Mouse (Mus musculus) CH12.LX (cell line): ENCODE measurements at regions not wholly inside any gene's neighbourhood (a gene's known extent, or its start where the extent isn't known, plus 50 kb on each side); places are given as distances from the start of the nearest gene placed in this dataset.

Experiments used
- DNase-seq: peaks from one replicate; pipeline ENCODE4 v3.0.0-alpha.2; 2013; ENCODE audit errors: extremely low read depth
- H3K27ac ChIP-seq: 2 replicates; pipeline ENCODE4 v1.5.1; 2012; ENCODE audit warnings: low read depth, mild to moderate bottlenecking, control low read depth, moderate library complexity; ENCODE audit not compliant: insufficient read depth
- H3K27me3 ChIP-seq: replicated peaks from 2 replicates; pipeline ENCODE3; 2012; ENCODE audit warnings: inconsistent platforms
- H3K36me3 ChIP-seq, 2 experiments: replicated peaks in 1 of 2; 2 replicates each; pipeline versions ENCODE3 to v1.6.1; 2012; ENCODE audit warnings: inconsistent platforms in 1 of 2, low read length in 1 of 2, mild to moderate bottlenecking in 1 of 2, mixed read lengths in 1 of 2, moderate library complexity in 1 of 2; ENCODE audit not compliant: control insufficient read depth in 1 of 2, insufficient read depth in 1 of 2
- H3K4me1 ChIP-seq, 2 experiments: 2 replicates each; pipeline ENCODE4 v1.6.1; 2012; ENCODE audit warnings: inconsistent platforms in 1 of 2, moderate library complexity in 1 of 2; ENCODE audit not compliant: insufficient read depth in 2 of 2, control insufficient read depth in 1 of 2
- H3K4me2 ChIP-seq: 2 replicates; pipeline ENCODE4 v1.6.1; 2012; ENCODE audit warnings: low read depth, mild to moderate bottlenecking, control low read depth; ENCODE audit not compliant: poor library complexity, insufficient read depth, severe bottlenecking
- H3K4me3 ChIP-seq, 3 experiments: fragments of 150-350 bp in 1 of 3; sonication (generic) in 1 of 3; replicated peaks in 1 of 3; 2 replicates each; pipeline versions ENCODE3 to v1.5.1; 2011 to 2012; ENCODE audit warnings: low read depth in 2 of 3, low read length in 2 of 3, mild to moderate bottlenecking in 2 of 3, moderate library complexity in 2 of 3, control low read depth in 1 of 3, improper control_type of control experiment in 1 of 3, inconsistent platforms in 1 of 3, mixed read lengths in 1 of 3; ENCODE audit not compliant: poor library complexity in 1 of 3
- H3K79me2 ChIP-seq: replicated peaks from 2 replicates; pipeline ENCODE4 v1.6.1; 2012; ENCODE audit warnings: mild to moderate bottlenecking, moderate library complexity; ENCODE audit not compliant: control insufficient read depth, poor library complexity, insufficient read depth, severe bottlenecking; ENCODE audit errors: extremely low read depth
- H3K9ac ChIP-seq: 2 replicates; pipeline ENCODE4 v1.6.1; 2012; ENCODE audit warnings: low read depth, mild to moderate bottlenecking, control low read depth, moderate library complexity; ENCODE audit not compliant: insufficient read depth
- H3K9me3 ChIP-seq: replicated peaks from 2 replicates; pipeline ENCODE3; 2012; ENCODE audit warnings: low read length, inconsistent platforms, mixed read lengths
- BHLHE40 ChIP-seq: IDR thresholded peaks from 2 replicates; pipeline ENCODE4 v1.6.1; 2011; ENCODE audit warnings: mild to moderate bottlenecking, low read depth, low read length, improper control_type of control experiment
- CHD1 ChIP-seq: IDR thresholded peaks from 2 replicates; pipeline ENCODE4 v1.6.1; 2012; ENCODE audit warnings: low read depth, low read length, improper control_type of control experiment, inconsistent platforms
- CHD2 ChIP-seq: IDR thresholded peaks from 2 replicates; pipeline ENCODE4 v1.6.1; 2011; ENCODE audit warnings: low read length, improper control_type of control experiment
- E2F4 ChIP-seq: IDR thresholded peaks from 2 replicates; pipeline ENCODE4 v1.6.1; 2011; ENCODE audit warnings: low read depth, low read length, improper control_type of control experiment; ENCODE audit not compliant: insufficient replicate concordance
- ELF1 ChIP-seq: IDR thresholded peaks from 2 replicates; pipeline ENCODE4 v1.6.1; 2014; ENCODE audit warnings: low read depth, mild to moderate bottlenecking, inconsistent platforms, low read length, improper control_type of control experiment
- ETS1 ChIP-seq: conservative IDR thresholded peaks from 2 replicates; pipeline ENCODE4 v1.6.1; 2012; ENCODE audit warnings: low read depth, mild to moderate bottlenecking, inconsistent platforms, low read length, improper control_type of control experiment, moderate library complexity
- IRF4 ChIP-seq: IDR thresholded peaks from 2 replicates; pipeline ENCODE4 v1.6.1; 2014; ENCODE audit warnings: low read depth, mild to moderate bottlenecking, inconsistent platforms, low read length, improper control_type of control experiment
- JUN ChIP-seq: IDR thresholded peaks from 2 replicates; pipeline ENCODE4 v1.6.1; 2011; ENCODE audit warnings: low read depth, mild to moderate bottlenecking, low read length, improper control_type of control experiment, moderate library complexity; ENCODE audit not compliant: insufficient read depth
- KAT2A ChIP-seq: IDR thresholded peaks from 2 replicates; pipeline ENCODE4 v1.6.1; 2012; ENCODE audit warnings: low read length, improper control_type of control experiment, inconsistent platforms; ENCODE audit not compliant: insufficient replicate concordance
- MAX ChIP-seq: IDR thresholded peaks from 2 replicates; pipeline ENCODE4 v1.6.1; 2011; ENCODE audit warnings: low read length, improper control_type of control experiment
- MYC ChIP-seq: IDR thresholded peaks from 2 replicates; pipeline ENCODE4 v1.6.1; 2011; ENCODE audit warnings: low read depth, mild to moderate bottlenecking, improper control_type of control experiment, low read length
- NRF1 ChIP-seq: IDR thresholded peaks from 2 replicates; pipeline ENCODE4 v1.6.1; 2014; ENCODE audit warnings: low read depth, mild to moderate bottlenecking, inconsistent platforms, low read length, improper control_type of control experiment, moderate library complexity
- PAX5 ChIP-seq: IDR thresholded peaks from 2 replicates; pipeline ENCODE4 v1.6.1; 2012; ENCODE audit warnings: low read length, inconsistent platforms, mixed read lengths
- POLR2A ChIP-seq: IDR thresholded peaks from 2 replicates; pipeline ENCODE4 v1.6.1; 2011; ENCODE audit warnings: low read depth, mild to moderate bottlenecking, improper control_type of control experiment, low read length
- RAD21 ChIP-seq: IDR thresholded peaks from 2 replicates; pipeline ENCODE4 v1.6.1; 2011; ENCODE audit warnings: low read depth, mild to moderate bottlenecking, low read length, improper control_type of control experiment, moderate library complexity
- UBTF ChIP-seq: IDR thresholded peaks from 2 replicates; pipeline ENCODE4 v1.6.1; 2012; ENCODE audit warnings: low read depth, mild to moderate bottlenecking, inconsistent platforms, low read length, improper control_type of control experiment, moderate library complexity
- USF2 ChIP-seq: conservative IDR thresholded peaks from 2 replicates; pipeline ENCODE4 v1.6.1; 2011; ENCODE audit warnings: low read depth, low read length, improper control_type of control experiment
- ZKSCAN1 ChIP-seq: IDR thresholded peaks from 2 replicates; pipeline ENCODE4 v1.6.1; 2012; ENCODE audit warnings: low read depth, inconsistent platforms, low read length, improper control_type of control experiment, borderline replicate concordance
- ZMIZ1 ChIP-seq: IDR thresholded peaks from 2 replicates; pipeline ENCODE4 v1.6.1; 2012; ENCODE audit warnings: low read depth, mild to moderate bottlenecking, inconsistent platforms, low read length, improper control_type of control experiment
- dilution Hi-C: fragments of 300-500 bp; cut with MboI; formaldehyde crosslinking; loops from 2 replicates; pipeline ENCODE4 v1.14.3; 2020; ENCODE audit warnings: low sequenced_read_pairs; ENCODE audit not compliant: extremely low pct_unique_long_range_greater_than_20kb, extremely low pct_ligation_motif_present
- in situ Hi-C: fragments of 300-500 bp; cut with MboI; formaldehyde crosslinking; loops from 3 replicates; pipeline ENCODE4 v1.14.3; 2019; ENCODE audit warnings: low sequenced_read_pairs, low pct_ligation_motif_present, low pct_unique_long_range_greater_than_20kb, mixed read lengths

GRCm38 (mm10) chr10:17590195-17590594, 132.8 kb upstream of the Cited2 start:
- Histone ChIP-seq H3K4me1 (peaks cover 18 to 28% of the 10 kb centered on the region in 2 experiments), H3K9ac (no peak overlapping the region), H3K4me3 (no peak overlapping the region), H3K79me2 (no peaks in the 10 kb centered on the region), H3K27me3 (no peaks in the 10 kb centered on the region), H3K27ac (no peak overlapping the region), H3K36me3 (no peaks in the 10 kb centered on the region), H3K4me2 (no peak overlapping the region), H3K9me3 (no peaks in the 10 kb centered on the region)
- no peak for DNase-seq
- TF ChIP-seq MYC: no peak
- TF ChIP-seq POLR2A: no peak
- no peak for TF ChIP-seq PAX5
- no peak for TF ChIP-seq RAD21
- no peak for TF ChIP-seq CHD1
- TF ChIP-seq NRF1: no peak
- no peak for TF ChIP-seq IRF4
- TF ChIP-seq ELF1: no peak
- no peak for TF ChIP-seq ZKSCAN1
- TF ChIP-seq E2F4: no peak
- TF ChIP-seq BHLHE40: no peak
- no peak for TF ChIP-seq CHD2
- no peak for TF ChIP-seq ZMIZ1
- no peak for TF ChIP-seq MAX
- TF ChIP-seq JUN: no peak
- no peak for TF ChIP-seq ETS1
- TF ChIP-seq KAT2A: no peak
- TF ChIP-seq USF2: no peak
- dilution Hi-C loops: no loop called here
- in situ Hi-C loops: no loop called here

DNA sequence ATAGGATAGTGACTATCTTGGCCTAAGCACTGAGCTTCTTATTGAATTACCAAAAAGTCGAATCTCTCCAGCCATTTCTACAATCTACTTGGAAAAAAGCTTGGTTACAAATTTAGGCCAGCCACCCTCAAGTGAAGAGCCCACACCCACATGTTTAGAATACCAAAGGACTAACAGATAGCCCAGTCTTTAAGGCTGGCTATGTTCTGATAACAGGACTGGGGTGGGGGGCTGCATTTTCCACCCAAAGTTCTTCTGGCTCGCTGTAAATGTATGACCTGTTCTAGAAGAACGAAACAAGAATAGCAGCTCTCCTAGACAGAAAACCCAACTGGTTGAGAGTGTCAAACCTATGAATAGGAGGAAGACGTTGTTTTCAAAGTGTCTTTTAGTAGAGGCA, 130.6 kb upstream of the Cited2 start:
- no peaks in the 10 kb centered on the region for H3K36me3 ChIP-seq
- H3K9me3 ChIP-seq: no peaks in the 10 kb centered on the region
- no peak overlapping the region for H3K4me2 ChIP-seq
- dilution Hi-C loops: no loop called here
- TF ChIP-seq UBTF (no peak), RAD21 (no peak)
- H3K79me2 ChIP-seq: no peaks in the 10 kb centered on the region
- no peak overlapping the region for H3K27ac ChIP-seq
- in situ Hi-C loops: no loop called here
- no peak overlapping the region for H3K9ac ChIP-seq
- H3K4me3 ChIP-seq: no peak overlapping the region
- no peaks in the 10 kb centered on the region for H3K27me3 ChIP-seq
- peaks cover 14 to 25% of the 10 kb centered on the region in 2 experiments for H3K4me1 ChIP-seq
- DNase-seq: no peak
